Mouse (Mus musculus) lung, postnatal 0 days (tissue): ENCODE data around the gene Stub1.

ENCODE experiments used
- CTCF ChIP-seq: IDR thresholded peaks from 2 replicates; pipeline ENCODE4 v1.5.1; 2016; ENCODE audit warnings: antibody characterized with exemption, mild to moderate bottlenecking
- EP300 ChIP-seq: IDR thresholded peaks from 2 replicates; pipeline ENCODE4 v1.6.1; 2016; ENCODE audit warnings: antibody characterized with exemption, mild to moderate bottlenecking, control low read depth

GRCm38 (mm10) chr17:25844396-25844901 lies 11.2 kb upstream of the Stub1 start, which contains the start of gene Rhot2:
- TF ChIP-seq CTCF: peak; percentile 81
- TF ChIP-seq EP300: no peak
